Mouse (Mus musculus) midbrain, embryonic 16.5 days (tissue): Measurements from ENCODE around the gene Rai1. TPM values are rescaled to one million over a fixed set of nuclear protein-coding genes. Genes with fewer than 3 reads are reported as not detected.

ENCODE experiments used
- ATAC-seq: fragments of 200-750 bp; cut with Nextera tagmentation; 2 replicates; pipeline ENCODE4 v1.8.0; 2017; ENCODE audit warnings: moderate TSS enrichment
- H3K27ac ChIP-seq: fragments of 300-500 bp; sonication (generic); 2 replicates; pipeline ENCODE4 v1.5.1; 2014; ENCODE audit warnings: mild to moderate bottlenecking, low read length, mixed read lengths
- H3K27me3 ChIP-seq: fragments of 300-500 bp; sonication (generic); 2 replicates; pipeline ENCODE4 v1.6.1; 2014; ENCODE audit warnings: low read depth, low read length, mixed read lengths; ENCODE audit not compliant: control insufficient read depth, insufficient read depth
- H3K36me3 ChIP-seq: fragments of 300-500 bp; sonication (generic); 2 replicates; pipeline ENCODE4 v1.6.1; 2014; ENCODE audit warnings: mild to moderate bottlenecking, low read length, moderate library complexity, mixed read lengths; ENCODE audit not compliant: control insufficient read depth, insufficient read depth
- H3K4me1 ChIP-seq: fragments of 300-500 bp; sonication (generic); 2 replicates; pipeline ENCODE4 v1.6.1; 2014; ENCODE audit warnings: mild to moderate bottlenecking, low read length, mixed read lengths; ENCODE audit not compliant: control insufficient read depth, insufficient read depth
- H3K4me2 ChIP-seq: fragments of 300-500 bp; sonication (generic); 2 replicates; pipeline ENCODE4 v1.6.1; 2014; ENCODE audit warnings: mild to moderate bottlenecking, low read length, mixed read lengths
- H3K4me3 ChIP-seq: fragments of 300-500 bp; sonication (generic); 2 replicates; pipeline ENCODE4 v1.5.1; 2014; ENCODE audit warnings: low read depth, mild to moderate bottlenecking, low read length, moderate library complexity, mixed read lengths
- H3K9ac ChIP-seq: fragments of 300-500 bp; sonication (generic); 2 replicates; pipeline ENCODE4 v1.6.1; 2014; ENCODE audit warnings: low read depth, low read length, mixed read lengths
- H3K9me3 ChIP-seq: fragments of 300-500 bp; sonication (generic); replicated peaks from 2 replicates; pipeline ENCODE4 v1.6.1; 2014; ENCODE audit warnings: mild to moderate bottlenecking, low read length, mixed read lengths; ENCODE audit not compliant: control insufficient read depth, poor library complexity, severe bottlenecking
- WGBS: fragments of 180-500 bp; shearing (Covaris S2); extraction: QIAGEN DNeasy Blood & Tissue Kit; methylation state at CpG from one replicate; pipeline ENCODE4 v1.1.7; 2014; 5-methylcytosine and 5-hydroxymethylcytosine counted together
- polyA plus RNA-seq: library from polyadenylated mRNA; unstranded; fragments of >200 nt; fragmentation: Nextera tagmentation; extraction: Ambion mirVana; gene quantifications from 2 replicates; pipeline ENCODE4 v1.2.1, GENCODE M21; 2015

Rai1 gene
- polyA plus RNA-seq, 1 experiment from 2014 or later: 25.0 TPM

DNA sequence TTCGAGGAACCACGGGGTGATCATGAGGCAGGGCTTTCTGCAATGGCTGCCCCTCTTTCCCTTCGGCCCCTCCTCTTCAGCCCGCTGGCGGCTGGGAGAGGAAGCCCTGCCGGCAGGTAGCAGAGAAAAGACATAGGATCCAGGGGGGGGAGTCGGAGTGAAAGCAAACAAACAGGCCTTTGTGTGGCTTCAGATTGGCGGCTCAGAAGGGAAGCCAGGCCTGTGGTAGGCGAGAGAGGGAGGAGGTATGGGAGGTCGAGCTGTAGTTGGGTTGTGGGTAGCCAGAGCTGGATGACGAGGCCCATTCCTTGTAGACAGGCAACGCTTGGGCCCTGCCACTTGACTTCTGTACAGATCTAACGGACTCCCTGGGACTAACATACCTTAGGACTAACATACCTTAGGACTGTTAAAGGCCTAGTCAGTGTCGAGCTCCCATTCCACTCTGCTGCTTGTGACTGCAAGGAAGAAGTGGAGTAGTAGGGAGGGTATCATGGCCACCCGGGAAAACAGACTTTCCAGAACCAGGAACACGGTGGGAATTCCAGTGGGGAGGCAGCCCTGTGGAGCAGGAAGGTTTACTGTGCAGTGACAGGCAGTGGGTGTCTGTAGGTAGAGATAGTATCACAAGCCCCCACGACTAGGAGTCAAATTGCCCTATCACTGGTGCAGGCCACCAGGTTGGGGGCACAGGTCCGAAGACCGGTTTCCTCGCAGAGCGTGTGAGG lies 9.6 kb downstream of the Rai1 start:
- H3K4me3 ChIP-seq: peak overlapping the region; percentile 46
- H3K36me3 ChIP-seq: no peaks in the 10 kb centered on the region
- WGBS: under 1% methylated on average over 20 of the region's 21 CpGs
- peak; percentile 34 for ATAC-seq
- H3K27ac ChIP-seq: peak overlapping the region; percentile 87
- no peaks in the 10 kb centered on the region for H3K27me3 ChIP-seq
- H3K4me2 ChIP-seq: peak overlapping the region; percentile 79
- H3K9ac ChIP-seq: peak overlapping the region; percentile 66
- H3K9me3 ChIP-seq: no peaks in the 10 kb centered on the region
- H3K4me1 ChIP-seq: peaks cover 38% of the 10 kb centered on the region

GRCm38 (mm10) chr11:60115024-60115538 lies 10.3 kb downstream of the Rai1 start:
- peak; percentile 93 for ATAC-seq
- H3K4me3 ChIP-seq: peak overlapping the region; percentile 46
- H3K4me2 ChIP-seq: peak overlapping the region; percentile 79
- peak overlapping the region; percentile 87 for H3K27ac ChIP-seq
- peaks cover 36% of the 10 kb centered on the region for H3K4me1 ChIP-seq
- H3K27me3 ChIP-seq: no peaks in the 10 kb centered on the region
- WGBS: under 1% methylated on average over 32 of the region's 43 CpGs
- H3K9me3 ChIP-seq: no peaks in the 10 kb centered on the region
- H3K36me3 ChIP-seq: no peaks in the 10 kb centered on the region
- H3K9ac ChIP-seq: peak overlapping the region; percentile 66

GRCm38 (mm10) chr11:60115638-60116276 lies 10.9 kb downstream of the Rai1 start:
- Histone ChIP-seq H3K4me3 (peak overlapping the region; percentile 46), H3K36me3 (no peaks in the 10 kb centered on the region), H3K9ac (peak overlapping the region; percentile 66), H3K4me2 (peak overlapping the region; percentile 79), H3K27me3 (no peaks in the 10 kb centered on the region), H3K9me3 (no peaks in the 10 kb centered on the region), H3K27ac (peak overlapping the region; percentile 87), H3K4me1 (peaks cover 33% of the 10 kb centered on the region)
- no peak for ATAC-seq
- WGBS: 29% methylated on average over 6 of the region's 6 CpGs

DNA sequence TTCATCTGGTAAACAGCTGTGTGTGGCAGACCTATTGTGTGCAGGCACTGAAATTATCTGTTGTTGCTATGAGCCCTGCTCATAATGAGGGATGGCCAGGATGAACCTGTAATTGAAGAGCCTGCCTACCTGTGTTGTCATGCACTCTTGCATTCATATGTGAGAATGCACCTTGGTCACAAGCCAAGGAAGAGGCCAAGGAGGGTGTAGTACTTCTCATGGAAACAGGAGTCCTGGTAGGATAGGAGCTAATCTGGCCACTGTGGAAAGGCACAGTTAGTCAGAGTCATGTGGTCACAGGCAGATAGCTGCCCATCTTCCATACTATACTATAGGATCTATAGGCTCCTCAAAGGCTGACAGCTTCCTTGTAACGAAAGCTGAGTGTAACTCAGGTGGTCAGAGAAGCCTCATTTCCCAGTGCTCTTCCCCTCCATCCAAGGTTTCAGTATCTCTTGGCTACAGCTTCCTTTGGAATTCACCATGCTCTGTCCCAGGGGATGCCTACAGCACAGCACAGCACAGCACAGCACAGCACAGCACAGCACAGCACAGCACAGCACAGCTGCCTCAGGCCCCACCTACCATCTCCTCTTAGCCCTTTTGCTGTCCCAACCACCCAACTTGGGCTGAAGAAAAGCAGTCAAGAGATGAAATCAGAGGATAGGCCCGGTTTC lies 15.9 kb downstream of the Rai1 start:
- no peaks in the 10 kb centered on the region for H3K27me3 ChIP-seq
- no peak for ATAC-seq
- 82% methylated on average over 2 of the region's 2 CpGs for WGBS
- H3K9ac ChIP-seq: no peak overlapping the region
- H3K4me1 ChIP-seq: peaks cover 2% of the 10 kb centered on the region
- H3K4me3 ChIP-seq: no peak overlapping the region
- no peak overlapping the region for H3K27ac ChIP-seq
- no peaks in the 10 kb centered on the region for H3K36me3 ChIP-seq
- no peaks in the 10 kb centered on the region for H3K9me3 ChIP-seq
- no peak overlapping the region for H3K4me2 ChIP-seq

GRCm38 (mm10) chr11:60122611-60123010 lies 17.8 kb downstream of the Rai1 start:
- H3K4me2 ChIP-seq: no peak overlapping the region
- no peak overlapping the region for H3K27ac ChIP-seq
- peaks cover 2% of the 10 kb centered on the region; the same call in 1 of the 2 replicates for H3K4me1 ChIP-seq
- H3K36me3 ChIP-seq: no peaks in the 10 kb centered on the region
- H3K27me3 ChIP-seq: no peaks in the 10 kb centered on the region
- H3K9ac ChIP-seq: no peak overlapping the region
- H3K4me3 ChIP-seq: no peak overlapping the region
- no peaks in the 10 kb centered on the region for H3K9me3 ChIP-seq
- ATAC-seq: no peak

- H3K27me3 ChIP-seq: no peaks in the 10 kb centered on the region
- H3K36me3 ChIP-seq: no peaks in the 10 kb centered on the region
- H3K9me3 ChIP-seq: no peaks in the 10 kb centered on the region
- no peak overlapping the region for H3K27ac ChIP-seq
- H3K4me3 ChIP-seq: no peak overlapping the region
- no peak overlapping the region for H3K4me2 ChIP-seq
- H3K9ac ChIP-seq: no peak overlapping the region
- no peak for ATAC-seq
- H3K4me1 ChIP-seq: peaks cover 5% of the 10 kb centered on the region; the same call in 1 of the 2 replicates
These were observed 22.2 kb downstream of the Rai1 start for GRCm38 (mm10) chr11:60127048-60127447.

DNA sequence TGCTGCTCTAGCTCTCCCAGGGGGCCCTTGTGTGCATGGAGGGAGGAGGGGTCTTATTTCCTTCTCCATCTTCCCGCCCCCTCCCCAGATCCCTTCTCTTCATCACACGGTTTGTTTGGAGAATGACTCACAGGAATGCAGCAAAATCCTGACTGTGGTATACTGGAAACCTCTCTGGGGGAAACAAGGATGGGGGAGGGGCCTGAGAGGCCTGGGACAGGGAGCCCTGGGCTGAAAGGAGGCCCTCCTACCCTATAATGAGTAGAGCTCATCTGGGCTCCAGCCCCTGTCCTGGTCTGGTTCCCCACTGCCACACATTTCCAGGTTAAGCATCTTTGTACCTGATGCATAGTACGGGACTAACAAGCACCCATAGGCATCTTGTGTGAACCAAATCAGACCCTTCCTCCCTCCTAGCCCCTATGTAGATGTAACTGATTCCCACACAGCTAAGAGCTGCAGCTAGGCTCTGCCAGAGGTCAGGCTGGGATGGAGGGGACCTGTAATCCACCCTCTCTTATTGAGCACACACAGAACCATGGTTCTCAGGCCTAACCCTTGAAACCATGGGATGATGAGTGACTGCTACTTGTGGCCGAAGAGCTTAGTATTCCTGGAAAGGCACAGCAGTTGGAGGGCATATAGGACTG lies 23.2 kb downstream of the Rai1 start:
- 55% methylated on average over 4 of the region's 4 CpGs for WGBS
- H3K36me3 ChIP-seq: no peaks in the 10 kb centered on the region
- H3K9me3 ChIP-seq: no peaks in the 10 kb centered on the region
- H3K4me2 ChIP-seq: no peak overlapping the region
- no peaks in the 10 kb centered on the region for H3K27me3 ChIP-seq
- H3K4me3 ChIP-seq: no peak overlapping the region
- H3K27ac ChIP-seq: no peak overlapping the region
- peaks cover 5% of the 10 kb centered on the region; the same call in 1 of the 2 replicates for H3K4me1 ChIP-seq
- H3K9ac ChIP-seq: no peak overlapping the region
- no peak for ATAC-seq

DNA sequence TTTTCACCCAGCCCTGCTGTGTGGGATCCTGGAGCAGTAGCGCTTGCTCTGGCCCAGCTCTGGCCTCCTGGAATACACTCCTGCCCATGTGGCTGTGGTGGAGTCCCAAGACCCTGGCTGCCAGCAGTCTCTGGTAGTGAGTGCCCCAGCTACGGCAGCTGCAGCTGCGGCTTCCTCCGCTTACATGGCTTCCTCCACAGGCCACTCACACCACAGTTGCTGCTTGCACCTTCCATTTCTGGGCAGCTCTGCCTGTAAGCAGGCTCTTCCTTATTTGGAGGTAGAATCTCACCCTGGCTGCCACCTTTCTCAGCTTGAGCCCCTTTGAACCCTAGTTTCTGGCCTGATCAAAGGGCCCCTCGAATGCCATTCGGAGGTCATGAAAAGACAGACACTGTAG lies 25.7 kb downstream of the Rai1 start:
- no peak overlapping the region for H3K4me3 ChIP-seq
- no peak overlapping the region for H3K9ac ChIP-seq
- no peaks in the 10 kb centered on the region for H3K27me3 ChIP-seq
- no peaks in the 10 kb centered on the region for H3K9me3 ChIP-seq
- 76% methylated on average over 6 of the region's 6 CpGs for WGBS
- no peak for ATAC-seq
- no peak overlapping the region for H3K4me2 ChIP-seq
- H3K4me1 ChIP-seq: peaks cover 5% of the 10 kb centered on the region; the same call in 1 of the 2 replicates
- no peaks in the 10 kb centered on the region for H3K36me3 ChIP-seq
- no peak overlapping the region for H3K27ac ChIP-seq
